Mouse (Mus musculus): ENCODE measurements around the gene Elovl2.
"Not testable (repeated sequence)": the region's sequence is repeated elsewhere in the genome, so short reads cannot be mapped to it uniquely, and the experiment has no call there.

Gene Elovl2

GRCm38 (mm10) chr13:41235181-41235580 lies 15.0 kb upstream of the Elovl2 start:
- DNase-seq (ENCODE audit: extremely low read depth, low read depth) = no peak

- no peak for DNase-seq (ENCODE audit: extremely low read depth, low read depth)
Measured at GRCm38 (mm10) chr13:41233241-41233640, 13.0 kb upstream of the Elovl2 start.

GRCm38 (mm10) chr13:41232209-41232608 lies 12.0 kb upstream of the Elovl2 start:
- no peak for DNase-seq (ENCODE audit: extremely low read depth, low read depth)

- no peak for DNase-seq (ENCODE audit: extremely low read depth, low read depth)
Measured at GRCm38 (mm10) chr13:41231389-41231983, 11.3 kb upstream of the Elovl2 start.

GRCm38 (mm10) chr13:41230256-41230655 lies 10.1 kb upstream of the Elovl2 start:
- peak; percentile 76 for DNase-seq (ENCODE audit: extremely low read depth, low read depth)

GRCm38 (mm10) chr13:41228060-41228459 lies 7.9 kb upstream of the Elovl2 start:
- no peak for DNase-seq (ENCODE audit: extremely low read depth, low read depth)

DNA sequence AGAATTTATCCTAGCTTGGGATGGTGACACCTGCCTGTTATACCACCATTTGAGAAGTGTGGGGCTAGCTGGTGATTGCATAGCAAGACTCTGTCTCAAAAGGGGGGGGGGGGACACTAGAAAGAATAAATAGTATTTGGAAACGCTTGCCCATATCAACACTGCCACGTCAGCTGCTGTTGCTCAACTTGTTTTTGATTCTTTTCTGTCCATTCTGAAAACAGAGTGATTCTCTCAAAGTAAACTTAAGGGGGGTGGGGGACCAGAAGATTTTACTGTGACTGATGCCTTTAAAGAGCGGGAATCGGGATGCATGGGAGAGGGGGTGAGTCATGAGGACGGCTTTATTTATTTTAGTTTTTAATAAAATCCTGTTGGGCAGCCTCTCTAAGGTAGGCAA lies 6.3 kb upstream of the Elovl2 start:
- DNase-seq (ENCODE audit: extremely low read depth, low read depth) = no peak

- no peak for DNase-seq (ENCODE audit: extremely low read depth, low read depth)
Measured at GRCm38 (mm10) chr13:41219687-41220303, 410 bp downstream of the Elovl2 start.

DNA sequence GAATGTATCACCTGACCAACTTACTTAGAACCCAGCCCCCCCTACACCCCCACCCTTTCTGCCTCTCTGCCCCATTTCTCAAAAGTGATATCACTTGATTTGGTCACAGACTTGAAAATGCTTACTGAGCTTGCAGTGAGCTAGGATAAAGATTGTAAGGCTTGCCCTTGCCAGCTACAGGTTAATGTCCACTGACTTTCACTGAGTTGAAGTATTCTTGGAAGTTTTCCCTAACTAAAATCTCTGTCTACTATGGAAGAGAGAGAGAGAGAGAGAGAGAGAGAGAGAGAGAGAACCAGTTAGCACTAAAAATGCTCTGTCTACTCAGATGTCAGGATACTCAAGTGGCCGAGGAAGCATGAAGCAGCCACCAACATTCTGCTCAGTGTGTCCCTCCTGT lies 1.1 kb downstream of the Elovl2 start:
- DNase-seq (ENCODE audit: extremely low read depth, low read depth) = no peak

DNA sequence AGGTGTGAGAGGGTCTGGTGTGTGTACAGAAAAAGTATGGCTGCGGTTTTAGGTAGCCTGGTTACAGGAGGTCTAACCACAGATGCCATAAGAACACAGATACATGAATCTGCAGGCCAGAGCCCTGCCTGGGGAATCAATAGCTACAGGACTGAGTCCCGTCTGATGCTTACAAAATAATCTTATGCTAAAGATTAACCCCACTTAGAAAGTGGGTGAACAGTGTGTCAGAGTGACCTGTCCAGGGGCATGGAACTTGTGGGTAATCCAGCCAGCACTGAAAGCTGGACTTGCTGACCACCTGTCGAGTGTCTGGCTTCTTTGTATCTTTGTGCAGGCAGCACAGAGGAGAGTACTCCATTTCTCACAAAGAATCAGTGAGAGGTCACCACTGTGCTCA lies 4.0 kb downstream of the Elovl2 start:
- no peak for DNase-seq (ENCODE audit: extremely low read depth, low read depth)

DNA sequence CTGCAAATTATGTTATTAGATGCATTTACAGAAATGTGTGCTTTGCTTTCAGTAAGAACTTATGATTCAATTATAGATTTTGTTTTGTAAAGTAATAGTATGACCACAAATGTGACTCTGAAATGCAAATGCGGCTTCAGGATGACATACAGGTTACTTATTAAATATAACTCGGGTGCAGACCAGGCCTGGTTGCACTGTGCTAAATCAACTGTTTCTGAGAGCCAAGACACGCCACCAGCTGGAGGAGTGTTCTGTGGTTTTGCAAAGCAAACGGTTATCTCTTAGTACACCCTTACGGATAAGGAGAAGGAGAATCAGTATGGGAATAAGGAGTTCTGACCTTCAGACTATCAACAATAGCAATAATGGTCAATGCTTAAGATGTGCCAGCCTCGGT lies 4.5 kb downstream of the Elovl2 start:
- no peak for DNase-seq (ENCODE audit: extremely low read depth, low read depth)

DNA sequence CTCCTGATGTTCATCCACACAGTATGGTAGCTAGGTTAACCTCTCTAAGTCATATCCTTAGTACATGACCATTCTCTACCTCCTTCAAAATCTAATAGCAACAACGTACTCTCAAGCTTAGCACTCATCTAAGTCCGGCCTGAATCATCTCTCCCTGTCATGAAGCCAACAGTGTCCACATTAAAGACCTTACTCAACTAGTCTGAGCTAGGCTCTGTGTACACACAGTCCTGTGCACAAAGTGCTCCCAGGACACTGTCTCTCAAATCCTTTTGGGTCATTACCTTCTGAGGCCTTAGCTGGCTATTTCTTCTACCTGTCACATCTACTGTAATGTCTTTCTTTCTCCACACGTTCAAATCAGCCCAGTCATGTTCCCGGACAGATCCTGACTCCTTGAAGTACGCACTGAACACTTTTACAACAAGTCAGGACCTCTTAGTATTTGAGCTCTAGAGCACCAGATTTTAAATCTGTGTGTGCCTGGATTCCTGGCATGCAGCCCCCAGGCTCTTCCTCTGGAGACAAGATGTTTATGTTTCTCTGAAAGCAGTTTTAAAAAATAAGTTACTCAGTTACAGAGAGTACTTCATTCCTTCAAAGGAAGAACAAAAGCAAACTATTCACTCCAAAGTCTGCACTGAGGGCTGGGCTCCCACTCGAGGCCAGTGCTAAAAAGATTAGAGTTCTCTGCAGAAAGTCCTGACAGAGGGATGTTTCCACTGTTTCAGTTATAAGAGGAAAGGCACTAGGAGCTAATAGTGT lies 7.5 kb downstream of the Elovl2 start:
- no peak for DNase-seq (ENCODE audit: extremely low read depth, low read depth)

GRCm38 (mm10) chr13:41211276-41211675 lies 8.9 kb downstream of the Elovl2 start:
- DNase-seq (ENCODE audit: extremely low read depth, low read depth) = no peak

GRCm38 (mm10) chr13:41206241-41206640 lies 14.0 kb downstream of the Elovl2 start:
- no peak for DNase-seq (ENCODE audit: extremely low read depth, low read depth)

GRCm38 (mm10) chr13:41205568-41205967 lies 14.6 kb downstream of the Elovl2 start:
- DNase-seq (ENCODE audit: extremely low read depth, low read depth) = not testable (repeated sequence)

DNA sequence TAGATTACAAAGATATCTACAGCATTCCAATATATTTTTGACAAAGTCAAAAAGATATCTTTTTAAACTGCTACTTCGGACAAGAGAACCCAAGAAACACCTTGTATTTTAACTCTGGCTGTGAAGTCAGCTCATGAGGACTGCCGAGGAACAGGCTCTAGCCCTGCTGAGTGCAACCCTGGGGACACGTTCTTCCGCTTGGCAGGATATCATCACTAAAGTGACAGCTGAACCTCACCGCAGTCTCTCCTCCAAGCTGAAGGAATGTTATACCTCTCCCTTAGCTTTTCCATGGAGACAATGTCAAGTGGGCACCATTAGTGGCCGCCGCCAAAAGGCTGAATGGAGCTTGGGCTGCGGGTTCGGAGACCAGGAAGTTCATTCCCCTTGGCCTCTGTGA lies 16.5 kb downstream of the Elovl2 start:
- no peak for DNase-seq (ENCODE audit: extremely low read depth, low read depth)

GRCm38 (mm10) chr13:41203289-41203688 lies 16.9 kb downstream of the Elovl2 start:
- no peak for DNase-seq (ENCODE audit: extremely low read depth, low read depth)

GRCm38 (mm10) chr13:41200861-41201260 lies 19.3 kb downstream of the Elovl2 start:
- no peak for DNase-seq (ENCODE audit: extremely low read depth, low read depth)

DNA sequence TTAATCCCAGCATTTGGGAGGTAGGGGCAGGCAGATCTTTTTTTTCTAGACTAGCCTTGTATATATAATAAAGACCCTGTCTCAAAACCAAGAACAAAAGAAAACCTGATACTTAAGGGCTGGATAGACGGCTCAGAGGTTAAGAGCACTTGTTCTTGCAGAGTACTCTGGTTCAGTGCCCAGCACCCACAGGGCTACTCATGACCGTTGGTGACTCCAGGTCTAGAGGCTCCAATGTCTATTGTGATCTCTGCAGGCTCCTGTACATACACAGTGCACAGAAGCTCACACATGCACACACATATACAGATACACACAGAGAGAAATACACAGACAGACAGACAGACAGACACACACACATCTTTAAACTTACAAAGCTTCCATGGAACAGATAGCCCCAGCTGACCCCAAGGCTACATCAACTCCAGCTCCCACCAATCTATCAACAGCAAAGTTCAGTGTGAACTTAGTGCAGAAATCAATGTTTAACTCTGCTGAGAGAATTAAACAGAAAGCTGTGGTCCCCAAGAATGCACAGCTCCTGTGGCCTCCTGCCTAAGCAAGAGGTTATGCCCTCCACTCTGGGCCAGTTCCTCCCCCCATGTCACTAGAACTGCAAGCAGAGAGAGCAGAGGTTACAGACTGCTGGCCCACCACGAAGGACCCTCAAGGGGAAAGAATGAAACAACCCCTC lies 24.4 kb downstream of the Elovl2 start:
- DNase-seq (ENCODE audit: extremely low read depth, low read depth) = no peak

DNA sequence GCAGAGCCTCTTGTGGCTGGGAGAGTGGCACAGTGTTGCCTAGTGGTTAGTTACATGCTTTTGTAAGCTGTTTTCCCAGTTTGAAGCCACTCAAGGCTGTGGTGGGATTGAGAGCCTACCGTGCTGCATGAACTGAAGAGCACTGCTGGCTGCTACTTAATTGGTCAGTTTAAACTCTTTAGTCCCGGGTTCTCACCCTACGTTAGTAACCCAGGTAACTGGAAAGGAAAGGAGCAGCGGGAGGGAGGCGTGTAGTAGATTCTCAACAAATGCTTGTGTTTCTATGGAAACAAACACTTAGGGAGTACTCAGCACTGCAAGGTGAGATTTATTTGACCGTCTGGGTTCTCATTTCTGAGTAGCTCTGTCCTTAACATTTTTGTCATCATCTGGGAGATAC lies 32.3 kb downstream of the Elovl2 start:
- DNase-seq (ENCODE audit: extremely low read depth, low read depth) = no peak

DNA sequence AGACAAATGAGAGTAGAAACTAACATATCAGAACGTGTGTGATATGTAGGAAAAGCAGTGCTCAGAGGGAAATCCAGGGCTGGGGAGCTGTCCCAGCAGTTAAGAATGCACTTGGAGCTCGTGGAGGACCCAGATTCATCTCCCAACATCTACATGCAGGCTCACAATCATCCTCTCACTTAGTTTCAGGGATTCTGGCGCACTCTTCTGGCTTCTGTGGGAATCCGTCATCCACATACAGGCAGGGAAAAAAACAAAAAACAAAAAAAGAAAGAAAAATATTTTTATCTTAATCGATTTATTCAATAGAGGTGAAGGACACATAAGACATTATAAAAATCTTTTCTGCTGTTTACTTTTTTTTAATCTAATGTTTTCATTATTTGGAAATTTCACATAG lies 61.8 kb downstream of the Elovl2 start:
- no peak for DNase-seq (ENCODE audit: extremely low read depth, low read depth)

GRCm38 (mm10) chr13:41153146-41153545 lies 67.1 kb downstream of the Elovl2 start:
- DNase-seq (ENCODE audit: extremely low read depth, low read depth) = no peak

All from MEL-GATA-1-ER (cell line).